Comparison of ENCODE assay signal across 17 mouse cellular contexts in genomic region chr16:12685816-12686215, GRCm38 (mm10).
"Had no signal": no experiment of that assay in that cellular context is flagged by ENCODE, and none has a peak within 500 bp of the region (broad histone marks: within the 10 kb centered on the region; RNA-seq: fewer than 3 reads in every experiment).

No protein-coding gene starts in this region.

- H3K4me1 ChIP-seq: limb, embryonic 12.5 days; liver, embryonic 13.5 days; megakaryocyte, embryonic 14.5 days; midbrain, embryonic 12.5 days; stomach, embryonic 15.5 days had no signal

- H3K4me3 ChIP-seq: limb, embryonic 12.5 days; liver, embryonic 13.5 days; megakaryocyte, embryonic 14.5 days; midbrain, embryonic 12.5 days; stomach, embryonic 15.5 days had no signal

- H3K9ac ChIP-seq: limb, embryonic 12.5 days; liver, embryonic 13.5 days; liver, postnatal 0 days; midbrain, embryonic 12.5 days; stomach, embryonic 15.5 days had no signal

- H3K9me3 ChIP-seq: limb, embryonic 12.5 days; liver, embryonic 13.5 days; midbrain, embryonic 12.5 days; stomach, embryonic 15.5 days had no signal

- ATAC-seq: liver, postnatal 0 days had no signal

- DNase-seq: kidney, adult 11 months; kidney, adult 9 months; kidney, postnatal 36 days; layer of hippocampus, adult 9-11 months; layer of hippocampus, postnatal 36 days; liver; liver, embryonic 13.5 days; liver, postnatal 0 days; right cerebral cortex, postnatal 14 days; thymus, adult 2 months; thymus, postnatal 25 days had no signal

- H3K4me2 ChIP-seq: limb, embryonic 12.5 days; liver, embryonic 13.5 days; midbrain, embryonic 12.5 days; stomach, embryonic 15.5 days had no signal

- H3K27ac ChIP-seq: kidney, postnatal 0 days; limb, embryonic 12.5 days; liver, embryonic 13.5 days; macrophage; midbrain, embryonic 12.5 days; stomach, embryonic 15.5 days had no signal

- H3K27me3 ChIP-seq: limb, embryonic 12.5 days; liver, embryonic 13.5 days; megakaryocyte, embryonic 14.5 days; midbrain, embryonic 12.5 days; stomach, embryonic 15.5 days had no signal

- H3K36me3 ChIP-seq: limb, embryonic 12.5 days; liver, embryonic 13.5 days; midbrain, embryonic 12.5 days; stomach, embryonic 15.5 days had no signal
